Mouse (Mus musculus): ENCODE measurements around the gene Cpne7. TPM values are rescaled to one million over a fixed set of nuclear protein-coding genes. Genes with fewer than 3 reads are reported as not detected.

The Cpne7 gene
- polyA plus RNA-seq, 1 experiment, result 3.1 TPM

GRCm38 (mm10) chr8:123112892-123113291 lies 4.3 kb upstream of the Cpne7 start:
- no peak for TF ChIP-seq POLR2A (IDR thresholded peaks at IDR 0.05; ENCODE audit: control insufficient read depth, extremely low read depth, insufficient read depth, low read length, poor library complexity)
- no peak for TF ChIP-seq CTCF (IDR thresholded peaks at IDR 0.05; ENCODE audit: borderline replicate concordance, control insufficient read depth, extremely low read depth, insufficient read depth, low read length, poor library complexity)
- Histone ChIP-seq H3K4me1 (replicated peaks; ENCODE audit: control insufficient read depth, insufficient read depth, low read length) (peaks cover 12% of the 10 kb centered on the region), H3K27ac (ENCODE audit: control insufficient read depth, insufficient read depth, low read length) (no peak overlapping the region), H3K4me3 (ENCODE audit: control insufficient read depth, insufficient read depth, low read length) (no peak overlapping the region), H3K27me3 (ENCODE audit: control insufficient read depth, insufficient read depth, low read length) (peaks cover 17% of the 10 kb centered on the region), H3K36me3 (ENCODE audit: control insufficient read depth, insufficient read depth, low read length) (no peaks in the 10 kb centered on the region)
- 53% methylated on average over 9 of the region's 9 CpGs for WGBS
- no peak for DNase-seq

GRCm38 (mm10) chr8:123113908-123114469 lies 3.2 kb upstream of the Cpne7 start:
- Histone ChIP-seq H3K4me3 (ENCODE audit: control insufficient read depth, insufficient read depth, low read length) (no peak overlapping the region), H3K36me3 (ENCODE audit: control insufficient read depth, insufficient read depth, low read length) (no peaks in the 10 kb centered on the region), H3K27ac (ENCODE audit: control insufficient read depth, insufficient read depth, low read length) (no peak overlapping the region), H3K27me3 (ENCODE audit: control insufficient read depth, insufficient read depth, low read length) (peaks cover 27% of the 10 kb centered on the region), H3K4me1 (replicated peaks; ENCODE audit: control insufficient read depth, insufficient read depth, low read length) (peaks cover 12% of the 10 kb centered on the region)
- 23% methylated on average over 2 of the region's 2 CpGs for WGBS
- no peak for DNase-seq
- TF ChIP-seq POLR2A (IDR thresholded peaks at IDR 0.05; ENCODE audit: control insufficient read depth, extremely low read depth, insufficient read depth, low read length, poor library complexity) (no peak), CTCF (IDR thresholded peaks at IDR 0.05; ENCODE audit: borderline replicate concordance, control insufficient read depth, extremely low read depth, insufficient read depth, low read length, poor library complexity) (no peak)

GRCm38 (mm10) chr8:123114644-123115043 lies 2.5 kb upstream of the Cpne7 start:
- DNase-seq, result no peak
- Histone ChIP-seq H3K36me3 (ENCODE audit: control insufficient read depth, insufficient read depth, low read length) (no peaks in the 10 kb centered on the region), H3K4me1 (replicated peaks; ENCODE audit: control insufficient read depth, insufficient read depth, low read length) (peaks cover 12% of the 10 kb centered on the region), H3K27me3 (ENCODE audit: control insufficient read depth, insufficient read depth, low read length) (peaks cover 27% of the 10 kb centered on the region), H3K27ac (ENCODE audit: control insufficient read depth, insufficient read depth, low read length) (no peak overlapping the region), H3K4me3 (ENCODE audit: control insufficient read depth, insufficient read depth, low read length) (no peak overlapping the region)
- WGBS, result 6% methylated on average over 3 of the region's 3 CpGs
- TF ChIP-seq CTCF (IDR thresholded peaks at IDR 0.05; ENCODE audit: borderline replicate concordance, control insufficient read depth, extremely low read depth, insufficient read depth, low read length, poor library complexity) (no peak), POLR2A (IDR thresholded peaks at IDR 0.05; ENCODE audit: control insufficient read depth, extremely low read depth, insufficient read depth, low read length, poor library complexity) (no peak)

- Histone ChIP-seq H3K27ac (ENCODE audit: control insufficient read depth, insufficient read depth, low read length) (no peak overlapping the region), H3K4me3 (ENCODE audit: control insufficient read depth, insufficient read depth, low read length) (no peak overlapping the region), H3K27me3 (ENCODE audit: control insufficient read depth, insufficient read depth, low read length) (peaks cover 27% of the 10 kb centered on the region), H3K36me3 (ENCODE audit: control insufficient read depth, insufficient read depth, low read length) (no peaks in the 10 kb centered on the region), H3K4me1 (replicated peaks; ENCODE audit: control insufficient read depth, insufficient read depth, low read length) (peaks cover 12% of the 10 kb centered on the region)
- DNase-seq, result no peak
- TF ChIP-seq POLR2A (IDR thresholded peaks at IDR 0.05; ENCODE audit: control insufficient read depth, extremely low read depth, insufficient read depth, low read length, poor library complexity) (no peak), CTCF (IDR thresholded peaks at IDR 0.05; ENCODE audit: borderline replicate concordance, control insufficient read depth, extremely low read depth, insufficient read depth, low read length, poor library complexity) (no peak)
- WGBS, result 4% methylated on average over 17 of the region's 17 CpGs
Measured at GRCm38 (mm10) chr8:123117744-123118143, 570 bp downstream of the Cpne7 start.

- TF ChIP-seq POLR2A (IDR thresholded peaks at IDR 0.05; ENCODE audit: control insufficient read depth, extremely low read depth, insufficient read depth, low read length, poor library complexity), result no peak
- no peak for TF ChIP-seq CTCF (IDR thresholded peaks at IDR 0.05; ENCODE audit: borderline replicate concordance, control insufficient read depth, extremely low read depth, insufficient read depth, low read length, poor library complexity)
- no peaks in the 10 kb centered on the region for H3K36me3 ChIP-seq (ENCODE audit: control insufficient read depth, insufficient read depth, low read length)
- 72% methylated on average over 9 of the region's 9 CpGs for WGBS
- H3K27me3 ChIP-seq (ENCODE audit: control insufficient read depth, insufficient read depth, low read length), result peaks cover 15% of the 10 kb centered on the region; the same call in 1 of the 2 replicates
- no peak overlapping the region for H3K4me3 ChIP-seq (ENCODE audit: control insufficient read depth, insufficient read depth, low read length)
- DNase-seq, result no peak
- no peak overlapping the region for H3K27ac ChIP-seq (ENCODE audit: control insufficient read depth, insufficient read depth, low read length)
- peaks cover 5% of the 10 kb centered on the region for H3K4me1 ChIP-seq (replicated peaks; ENCODE audit: control insufficient read depth, insufficient read depth, low read length)
Measured at GRCm38 (mm10) chr8:123122059-123122458, 4.9 kb downstream of the Cpne7 start.

GRCm38 (mm10) chr8:123122670-123123069 lies 5.5 kb downstream of the Cpne7 start:
- Histone ChIP-seq H3K27me3 (ENCODE audit: control insufficient read depth, insufficient read depth, low read length) (peaks cover 12% of the 10 kb centered on the region; the same call in 1 of the 2 replicates), H3K27ac (ENCODE audit: control insufficient read depth, insufficient read depth, low read length) (no peak overlapping the region), H3K4me1 (replicated peaks; ENCODE audit: control insufficient read depth, insufficient read depth, low read length) (no peaks in the 10 kb centered on the region; the same call in 1 of the 2 replicates), H3K36me3 (ENCODE audit: control insufficient read depth, insufficient read depth, low read length) (no peaks in the 10 kb centered on the region), H3K4me3 (ENCODE audit: control insufficient read depth, insufficient read depth, low read length) (no peak overlapping the region)
- no peak for TF ChIP-seq POLR2A (IDR thresholded peaks at IDR 0.05; ENCODE audit: control insufficient read depth, extremely low read depth, insufficient read depth, low read length, poor library complexity)
- no peak for TF ChIP-seq CTCF (IDR thresholded peaks at IDR 0.05; ENCODE audit: borderline replicate concordance, control insufficient read depth, extremely low read depth, insufficient read depth, low read length, poor library complexity)
- WGBS, result 89% methylated on average over 5 of the region's 5 CpGs
- no peak for DNase-seq

All from thymus, adult 2 months (tissue).